16 mouse cellular contexts compared by ENCODE assay signal in the genomic region with DNA sequence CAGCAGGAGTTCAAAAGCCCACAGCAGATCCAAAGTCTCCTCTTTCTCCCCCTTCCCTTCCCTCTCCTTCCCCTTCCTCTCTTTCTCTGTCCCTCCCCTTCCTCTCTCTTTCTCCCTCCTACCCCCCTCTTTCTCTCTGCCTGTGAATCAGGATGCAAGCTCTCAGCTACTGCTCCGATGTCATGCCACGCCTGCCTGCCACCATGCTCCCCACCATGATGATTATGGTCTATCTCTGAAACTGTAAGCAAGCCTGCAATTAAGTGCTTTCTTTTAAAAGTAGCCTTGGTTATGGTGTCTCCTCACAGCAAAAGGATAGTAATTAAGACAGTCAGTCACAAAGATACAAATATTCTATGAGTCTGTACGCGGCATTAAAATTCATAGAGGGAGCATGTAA.
"Had no signal": no experiment of that assay in that cellular context is flagged by ENCODE, and none has a peak within 500 bp of the region (broad histone marks: within the 10 kb centered on the region; RNA-seq: fewer than 3 reads in every experiment).

No protein-coding gene starts in this region.

- H3K4me2 ChIP-seq: limb, embryonic 12.5 days; liver, embryonic 13.5 days; lung, embryonic 15.5 days; midbrain, embryonic 12.5 days; neural tube, embryonic 15.5 days had no signal

- H3K27me3 ChIP-seq: limb, embryonic 12.5 days; liver, embryonic 13.5 days; lung, embryonic 15.5 days; midbrain, embryonic 12.5 days; neural tube, embryonic 15.5 days had no signal

- H3K9me3 ChIP-seq: limb, embryonic 12.5 days; liver, embryonic 13.5 days; lung, embryonic 15.5 days; neural tube, embryonic 15.5 days had no signal

- ATAC-seq: liver, postnatal 0 days had no signal

- H3K27ac ChIP-seq: kidney, postnatal 0 days; layer of hippocampus, adult 2 months; limb, embryonic 12.5 days; liver, embryonic 13.5 days; lung, embryonic 15.5 days; midbrain, embryonic 12.5 days; neural tube, embryonic 15.5 days had no signal

- H3K36me3 ChIP-seq: limb, embryonic 12.5 days; liver, embryonic 13.5 days; lung, embryonic 15.5 days; midbrain, embryonic 12.5 days; neural tube, embryonic 15.5 days had no signal

- DNase-seq: kidney, adult 11 months; kidney, adult 9 months; kidney, postnatal 4 days; liver; liver, embryonic 13.5 days; liver, postnatal 0 days; retina, postnatal 1 day; right cerebral cortex, postnatal 4 days; spleen, adult 18-20 months had no signal

- H3K4me3 ChIP-seq: layer of hippocampus, adult 2 months; limb, embryonic 12.5 days; liver, embryonic 13.5 days; lung, embryonic 15.5 days; midbrain, embryonic 12.5 days; myocyte; neural tube, embryonic 15.5 days had no signal

- H3K9ac ChIP-seq: limb, embryonic 12.5 days; liver, embryonic 13.5 days; liver, postnatal 0 days; lung, embryonic 15.5 days; midbrain, embryonic 12.5 days; neural tube, embryonic 15.5 days had no signal

- H3K4me1 ChIP-seq: limb, embryonic 12.5 days; liver, embryonic 13.5 days; lung, embryonic 15.5 days; midbrain, embryonic 12.5 days; neural tube, embryonic 15.5 days had no signal
